Mouse (Mus musculus) adrenal gland, postnatal 25 days (tissue): Measurements from ENCODE around the gene Suv39h1. TPM values are rescaled to one million over a fixed set of nuclear protein-coding genes. Genes with fewer than 3 reads are reported as not detected.
"Not testable (repeated sequence)": the region's sequence is repeated elsewhere in the genome, so short reads cannot be mapped to it uniquely, and the experiment has no call there.

Experiments used
- DNase-seq: peaks from one replicate; pipeline ENCODE4 v3.0.0; 2021; ENCODE audit warnings: mixed read lengths
- long read RNA-seq: library from polyadenylated mRNA; stranded (forward); transcript quantifications from one replicate; pipeline ENCODE4 v2.0.0, GENCODE M21; 2021
- total RNA-seq: library from RNA; stranded (reverse); gene quantifications from 2 replicates; pipeline ENCODE4 v1.2.3, GENCODE M21; 2021

Suv39h1 gene
- total RNA-seq: 14.7 and 17.7 TPM in 2 replicates
- long read RNA-seq, transcript Suv39h1-203 (6 exons, 3,116 nt): major isoform, 5 of 11 reads
- long read RNA-seq, partial matches to known transcripts: 3 of 11 reads
- long read RNA-seq, other reads (novel, unspliced or antisense): 3 of 11 reads

DNA sequence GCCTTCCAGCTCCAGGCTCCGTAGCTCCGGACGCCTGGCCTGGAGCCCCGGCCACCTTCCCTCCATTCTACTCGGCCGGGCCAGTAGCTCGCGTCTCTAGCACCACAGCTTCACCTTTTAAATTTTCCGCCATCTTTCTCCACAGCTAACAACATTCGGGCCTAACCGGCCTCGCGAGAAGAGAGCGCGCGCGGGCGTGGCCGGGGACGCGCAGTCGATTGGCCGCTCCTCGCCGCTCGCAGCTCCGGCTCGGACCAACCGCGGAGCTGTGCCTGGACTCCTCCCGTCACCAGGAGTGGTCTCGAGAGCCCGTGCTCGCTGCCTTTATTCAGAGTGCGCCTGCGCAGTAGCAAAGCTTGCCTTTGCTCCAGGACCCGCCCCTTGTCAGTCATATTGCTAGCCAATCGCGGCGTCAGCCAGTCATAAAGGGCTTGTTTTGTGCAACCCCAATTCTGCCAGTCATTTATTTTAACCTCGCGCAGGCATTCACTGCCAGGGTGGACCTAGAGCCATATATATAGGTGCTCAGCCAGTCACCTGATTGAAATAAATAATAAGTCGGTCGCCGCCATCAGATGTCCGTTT lies at the start of gene Suv39h1:
Gene Suv39h1, minus strand, starts transcription at position 331 of the 585 bp plus-strand sequence.
- DNase-seq: peak; percentile 89

DNA sequence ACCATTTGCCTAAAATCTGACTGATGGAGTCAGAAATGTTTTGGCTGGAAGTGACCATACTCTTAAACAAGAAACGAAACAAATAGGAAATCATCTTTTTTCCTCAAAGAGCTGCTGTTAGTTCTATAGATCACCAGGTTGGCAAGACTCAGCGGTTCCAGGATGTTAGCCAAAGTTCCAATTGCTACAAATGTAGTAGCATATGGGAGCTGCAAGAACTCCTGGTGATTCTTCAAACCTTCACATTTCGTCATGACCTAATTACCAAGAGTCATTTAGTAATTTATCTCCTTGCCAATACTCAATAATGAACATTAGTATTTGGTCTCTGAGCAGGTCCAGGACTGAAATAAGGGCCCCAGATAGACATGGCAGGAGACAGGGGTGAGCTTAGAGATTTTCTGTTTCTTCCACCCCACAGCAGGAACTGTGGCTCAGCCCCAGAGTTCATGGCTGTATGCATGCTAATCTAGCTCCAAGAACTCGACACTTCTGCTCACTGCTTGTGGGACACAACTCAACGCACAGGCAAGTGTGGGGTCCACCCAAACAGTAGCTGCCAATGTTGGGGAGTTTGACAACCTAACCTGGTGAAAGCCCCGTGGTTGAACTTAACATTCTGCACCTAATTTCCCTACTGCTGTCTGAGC lies 49.4 kb upstream of the Suv39h1 start:
- DNase-seq: no peak

DNA sequence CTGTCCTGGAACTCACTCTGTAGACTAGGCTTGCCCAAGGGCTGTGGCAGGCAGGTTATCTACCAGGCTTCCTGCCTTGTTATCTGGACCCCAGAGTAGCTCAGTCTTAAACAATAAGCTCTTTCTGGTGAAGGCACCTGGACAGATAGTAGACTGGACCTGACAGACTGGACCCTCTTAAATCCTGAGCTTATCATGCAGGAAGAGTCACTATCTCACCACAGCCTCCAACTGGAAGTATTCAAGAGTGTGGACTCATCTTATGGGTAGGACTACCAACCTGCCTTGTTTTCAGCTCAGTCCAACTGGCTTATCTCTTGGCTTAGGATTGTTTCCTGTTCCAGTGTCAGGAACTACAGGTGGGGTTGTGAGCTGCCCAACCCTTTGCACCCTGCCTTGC lies 42.7 kb upstream of the Suv39h1 start:
- no peak for DNase-seq

GRCm38 (mm10) chrX:8115275-8115674 lies 40.7 kb upstream of the Suv39h1 start:
- no peak for DNase-seq

- DNase-seq: no peak
Observed at GRCm38 (mm10) chrX:8105019-8105418, 30.5 kb upstream of the Suv39h1 start.

GRCm38 (mm10) chrX:8102213-8102668 lies 27.7 kb upstream of the Suv39h1 start:
- DNase-seq: no peak

- DNase-seq: no peak
Observed at GRCm38 (mm10) chrX:8101017-8101416, 26.5 kb upstream of the Suv39h1 start.

DNA sequence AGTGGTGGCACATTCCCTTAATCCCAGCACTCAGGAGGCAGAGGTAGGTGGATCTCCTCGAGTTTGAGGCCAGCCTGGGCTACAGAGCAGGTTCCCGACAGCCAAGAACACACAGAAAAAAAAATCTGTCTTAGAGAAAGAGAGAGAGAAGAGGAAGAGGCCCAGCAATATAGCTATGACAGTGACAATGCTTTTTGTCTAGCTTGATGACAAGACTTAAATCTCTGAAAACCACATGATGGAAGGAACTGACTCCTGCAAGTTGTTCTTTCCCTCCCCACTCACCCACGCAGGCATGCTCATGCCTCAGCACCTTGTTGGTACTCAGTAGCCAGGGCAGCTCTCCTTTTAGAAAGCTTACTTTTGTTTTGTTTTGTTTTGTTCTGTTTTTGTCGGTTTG lies 24.9 kb upstream of the Suv39h1 start:
- no peak for DNase-seq

DNA sequence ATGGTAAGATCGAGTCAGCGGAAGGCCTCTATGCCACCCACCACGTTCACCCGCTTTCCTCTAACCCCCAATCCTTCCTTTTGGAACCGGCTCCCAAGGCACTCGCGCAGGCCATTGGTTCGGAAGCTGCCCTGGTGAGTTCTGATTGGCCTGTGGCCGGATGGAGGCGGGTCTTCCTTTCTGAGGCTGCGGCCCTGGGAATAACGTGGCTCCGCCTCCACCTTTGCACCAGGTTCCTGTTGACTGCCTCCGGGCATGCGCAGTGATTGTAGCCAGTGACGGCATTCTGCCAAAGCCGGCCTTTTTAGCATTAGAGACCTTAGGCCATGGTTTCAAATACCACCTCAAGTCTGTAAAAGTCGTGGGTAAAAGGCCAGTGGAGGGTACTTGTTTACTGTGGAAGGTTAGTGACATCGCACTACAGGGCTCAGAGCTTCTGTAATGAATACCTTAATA lies 22.3 kb upstream of the Suv39h1 start:
- peak; percentile 91 for DNase-seq

DNA sequence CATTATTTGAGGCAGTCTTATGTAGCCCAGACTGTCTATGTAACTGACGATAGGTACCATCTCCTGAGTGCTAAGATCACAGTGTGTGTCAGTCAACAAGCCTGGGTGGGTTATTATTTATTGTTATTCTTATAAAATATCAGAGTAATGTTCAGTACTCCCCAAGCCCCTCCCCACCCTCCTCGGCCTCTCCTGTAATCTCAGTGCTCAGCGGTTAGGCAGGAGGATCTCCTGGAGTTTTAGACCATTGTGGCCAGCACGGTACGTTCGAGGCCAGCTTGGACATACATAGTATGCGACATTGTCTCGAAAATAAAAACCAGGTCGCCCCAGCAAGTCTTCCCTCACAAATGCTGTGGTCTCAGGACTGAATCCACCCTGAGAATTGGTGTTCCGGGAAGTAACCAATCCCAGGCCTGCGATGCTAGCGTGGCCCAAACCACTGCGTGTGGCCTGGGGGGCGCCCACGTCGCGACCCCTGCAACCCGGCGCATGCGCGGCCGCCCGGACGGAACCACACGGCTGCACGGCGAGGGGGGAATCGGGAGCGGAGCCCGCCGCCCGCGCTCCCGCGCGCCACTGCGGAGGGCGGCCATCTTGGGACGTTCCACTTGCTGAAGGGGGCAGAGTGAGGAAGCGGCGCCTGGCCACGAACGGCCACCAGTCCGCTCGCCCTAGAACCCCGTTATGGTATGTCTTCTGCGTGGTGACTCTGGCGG lies 21.7 kb upstream of the Suv39h1 start:
- DNase-seq: peak; percentile 71

DNA sequence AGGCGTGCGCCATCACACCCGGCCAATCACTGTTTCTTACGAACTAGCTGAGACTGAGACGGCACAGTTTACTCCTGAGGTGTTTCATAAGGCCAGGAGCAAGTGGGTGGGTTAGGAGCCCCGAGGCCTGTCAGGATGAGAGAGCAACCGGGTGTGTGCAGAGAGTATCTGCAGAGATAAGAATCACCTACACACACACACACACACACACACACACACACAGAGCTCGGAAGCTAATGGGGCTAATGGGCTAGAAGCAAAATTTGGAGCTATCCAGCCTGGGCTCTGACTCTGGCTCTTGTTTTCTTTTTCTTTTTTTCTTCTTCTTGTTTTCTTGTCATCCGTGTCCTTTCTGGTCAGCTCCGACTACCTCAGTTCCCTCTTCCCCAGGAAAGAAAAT lies 21.0 kb upstream of the Suv39h1 start:
- DNase-seq: no peak

GRCm38 (mm10) chrX:8090954-8091347 lies 16.4 kb upstream of the Suv39h1 start:
- not testable (repeated sequence) for DNase-seq

GRCm38 (mm10) chrX:8090346-8090953 lies 15.9 kb upstream of the Suv39h1 start, which contains the start of gene Was:
TSS of gene Was (minus strand) at chrX:8090498.
- no peak for DNase-seq

GRCm38 (mm10) chrX:8089746-8090145 lies 15.2 kb upstream of the Suv39h1 start:
- no peak for DNase-seq

- DNase-seq: no peak
Observed at GRCm38 (mm10) chrX:8085611-8086010, 11.1 kb upstream of the Suv39h1 start.

GRCm38 (mm10) chrX:8084771-8085259 lies 10.3 kb upstream of the Suv39h1 start:
- DNase-seq: no peak

DNA sequence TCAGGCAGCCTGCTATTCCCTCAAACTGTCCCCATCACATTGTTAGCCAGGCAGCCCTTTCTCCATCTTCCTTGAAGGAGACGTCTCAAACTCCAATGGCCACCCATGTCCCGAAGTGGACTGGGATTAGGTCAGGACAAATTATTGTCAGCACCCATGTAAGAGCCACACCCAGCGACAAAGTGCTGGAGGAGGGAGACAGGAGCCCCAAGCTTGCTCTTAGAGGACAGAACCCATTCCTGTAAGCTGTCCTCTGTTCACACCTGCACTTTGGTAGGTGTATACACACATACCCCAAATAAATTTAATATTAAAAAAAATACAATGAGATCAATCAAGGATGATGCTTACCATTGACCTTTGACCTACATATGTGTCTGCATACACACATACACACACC lies 544 bp upstream of the Suv39h1 start:
- DNase-seq: no peak

GRCm38 (mm10) chrX:8073881-8074429 lies 605 bp downstream of the Suv39h1 start:
- DNase-seq: peak; percentile 15

DNA sequence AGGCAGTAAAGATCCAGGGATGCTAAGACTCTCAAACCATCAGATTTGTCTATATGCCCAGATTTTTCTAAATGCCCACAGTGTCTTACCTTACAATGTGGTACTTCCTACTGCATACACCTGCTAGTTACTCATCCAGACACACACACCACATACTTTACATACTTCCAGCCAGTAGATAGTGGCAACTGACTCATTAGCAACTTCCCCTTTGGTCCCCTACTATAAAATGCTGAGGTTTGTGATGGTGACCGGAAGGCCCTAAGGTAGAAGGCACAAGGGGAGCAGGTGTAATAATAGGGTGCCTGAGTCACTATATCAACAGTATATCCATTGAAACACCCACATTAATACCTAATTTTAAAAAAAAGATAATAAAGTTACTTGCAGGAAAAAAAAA lies 5.4 kb downstream of the Suv39h1 start:
- DNase-seq: no peak

GRCm38 (mm10) chrX:8051044-8051781 lies 23.3 kb downstream of the Suv39h1 start:
- not testable (repeated sequence) for DNase-seq

- no peak for DNase-seq
Observed at GRCm38 (mm10) chrX:8033009-8033408, 41.6 kb downstream of the Suv39h1 start.
